Mouse (Mus musculus) A20 (cell line): Measurements from ENCODE around the gene 1700017B05Rik.
A peak's percentile ranks its signal among the peaks of the same experiment; 100 is the strongest.
"Not testable (repeated sequence)": the region's sequence is repeated elsewhere in the genome, so short reads cannot be mapped to it uniquely, and the experiment has no call there.

Experiments used
- DNase-seq: peaks from one replicate; pipeline ENCODE4 v3.0.0-alpha.2; 2011; ENCODE audit warnings: low read depth, low spot score

Gene 1700017B05Rik

DNA sequence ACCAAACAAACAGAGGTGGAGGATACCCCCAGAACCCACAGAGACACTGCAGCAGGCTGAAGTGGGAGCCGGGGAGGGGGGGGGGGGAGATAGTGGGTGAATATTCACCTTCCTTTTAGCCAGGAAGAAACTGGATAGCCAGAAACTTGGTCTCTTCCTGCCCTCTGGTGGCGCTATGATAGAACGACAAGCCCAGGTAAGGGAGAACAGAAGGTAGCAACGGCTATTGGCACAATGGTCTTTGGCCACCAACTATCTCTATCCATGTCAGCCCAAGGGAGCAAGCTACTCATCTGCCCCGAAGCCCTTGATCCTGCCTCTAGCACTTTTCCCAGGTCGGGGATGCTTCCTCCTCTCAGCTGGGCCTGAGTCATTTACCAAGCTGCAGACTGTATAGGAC, 42.1 kb downstream of the 1700017B05Rik start:
- DNase-seq, result peak; percentile 61

DNA sequence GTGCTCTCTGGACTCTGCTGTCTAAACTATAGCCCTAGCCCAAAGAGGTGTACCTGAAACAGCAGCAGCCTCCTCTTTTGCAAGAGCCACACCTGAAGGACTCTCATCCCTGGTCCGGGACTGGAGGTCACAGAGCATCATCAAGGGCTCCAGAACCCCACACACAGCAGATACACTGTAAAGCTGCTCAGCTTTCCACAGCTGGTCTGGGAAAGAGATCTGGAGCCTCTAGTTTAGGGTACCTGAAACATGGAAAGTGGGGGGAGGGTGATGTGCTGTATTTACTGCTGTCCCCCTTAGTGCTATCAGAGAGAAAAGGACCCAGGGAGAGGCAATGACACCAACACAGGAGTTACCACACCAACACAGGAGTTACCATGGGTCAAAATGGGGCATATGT, 42.9 kb downstream of the 1700017B05Rik start:
- no peak for DNase-seq

DNA sequence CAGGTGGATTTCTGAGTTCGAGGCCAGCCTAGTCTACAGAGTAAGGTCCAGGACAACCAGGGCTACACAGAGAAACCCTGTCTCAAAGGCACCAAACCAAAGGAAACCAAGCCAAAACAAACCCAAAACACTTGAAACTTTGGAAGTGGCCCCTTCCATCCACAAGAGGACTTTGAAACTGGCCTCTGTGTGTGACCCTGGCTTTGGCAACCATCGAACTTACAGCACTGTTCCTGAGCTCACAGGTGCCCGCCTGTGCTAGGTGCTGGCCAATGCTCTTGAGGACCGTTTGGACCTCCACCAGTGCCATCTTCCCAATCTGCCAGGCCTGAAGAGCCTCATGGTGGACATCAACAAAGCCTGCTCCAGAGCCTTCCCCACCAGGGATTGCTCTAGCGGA, 43.6 kb downstream of the 1700017B05Rik start:
- no peak for DNase-seq

- no peak for DNase-seq
These were observed 45.2 kb downstream of the 1700017B05Rik start for GRCm38 (mm10) chr9:57217220-57217619.

- no peak for DNase-seq
These were observed 47.9 kb downstream of the 1700017B05Rik start for GRCm38 (mm10) chr9:57214500-57214899.

DNA sequence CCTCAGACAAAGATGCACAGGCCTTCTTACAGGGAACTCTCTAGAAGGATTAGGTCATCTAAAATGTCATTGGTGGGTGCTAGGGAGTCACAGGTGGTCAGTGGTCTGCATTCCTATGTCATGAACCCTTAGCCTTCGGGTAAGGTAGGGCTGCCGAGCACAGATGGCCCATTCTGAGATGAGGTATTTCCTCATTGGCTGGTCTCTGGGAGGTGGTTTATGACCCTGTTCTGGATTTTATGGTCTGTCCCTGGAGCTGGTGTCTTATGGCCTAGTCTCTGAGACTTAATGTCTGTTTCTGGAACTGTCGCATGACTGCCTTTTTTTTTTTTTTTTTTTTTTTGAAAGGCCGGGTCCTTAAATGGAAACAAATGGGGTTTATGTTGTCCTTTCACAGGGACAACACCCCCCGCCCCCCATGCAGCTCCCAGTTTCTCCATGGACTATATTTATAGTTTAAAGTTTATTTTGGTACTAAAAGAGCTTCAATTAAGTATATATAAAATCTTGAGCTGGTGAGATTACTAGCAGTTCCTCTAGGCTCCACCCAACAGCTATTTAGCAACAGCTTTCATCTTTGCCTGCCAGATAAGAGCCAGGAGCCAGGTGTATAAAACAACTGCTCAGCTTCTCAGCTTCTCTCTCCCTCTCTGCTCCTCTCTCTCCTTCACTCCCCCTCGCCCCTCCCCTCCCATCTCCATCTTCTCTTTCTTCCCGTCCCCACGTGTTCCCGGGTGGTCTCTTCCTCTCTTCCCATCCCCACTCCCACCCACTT, 49.8 kb downstream of the 1700017B05Rik start:
- DNase-seq, result no peak

DNA sequence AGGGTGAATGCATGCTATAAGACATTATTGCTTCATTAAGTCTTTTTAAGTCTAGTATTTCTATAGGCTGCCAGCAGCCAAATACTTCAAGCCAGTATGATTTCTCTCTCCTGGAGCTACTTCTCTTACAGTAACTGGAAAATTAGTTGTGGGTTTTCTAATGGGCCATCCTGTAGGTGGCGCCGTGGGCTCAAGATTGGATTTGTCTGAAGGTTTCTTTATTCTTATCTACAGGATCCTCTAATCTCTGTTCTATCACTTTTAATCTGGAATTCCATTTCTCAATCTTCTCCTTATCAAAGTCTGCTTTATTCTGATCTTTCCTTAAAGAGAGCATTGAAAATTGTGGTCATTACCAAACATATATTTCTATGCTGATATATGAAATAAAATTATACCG, 53.1 kb downstream of the 1700017B05Rik start:
- peak; percentile 62 for DNase-seq

GRCm38 (mm10) chr9:57206896-57207295, 55.5 kb downstream of the 1700017B05Rik start:
- no peak for DNase-seq

DNA sequence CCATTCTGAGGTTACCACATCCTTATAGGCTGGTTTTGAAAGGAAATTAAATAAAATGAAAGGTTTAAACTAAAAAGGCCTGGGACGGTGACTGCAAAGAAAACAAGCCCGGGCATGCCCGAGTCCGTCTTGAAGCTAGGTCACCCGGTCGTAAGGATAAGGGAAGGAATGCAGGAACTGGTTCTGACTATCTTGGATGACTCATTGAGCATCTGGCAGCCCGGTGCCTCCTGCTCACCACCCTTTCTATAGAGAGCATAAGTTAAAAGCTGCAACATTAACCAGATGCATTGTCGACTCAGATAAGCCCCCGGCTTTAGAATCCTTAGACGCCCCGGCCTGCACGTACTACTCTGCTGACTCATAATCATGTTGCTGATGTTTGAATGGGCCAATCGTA, 58.8 kb downstream of the 1700017B05Rik start:
- DNase-seq, result not testable (repeated sequence)
